Mouse (Mus musculus): Measurements from ENCODE around the gene Rin1.

GRCm38 (mm10) chr19:5071077-5071476 is 20.8 kb downstream of the Rin1 start:
- no peak for TF ChIP-seq CTCF (IDR thresholded peaks at IDR 0.05; ENCODE audit: low read depth)
- no peak for TF ChIP-seq EP300 (IDR thresholded peaks at IDR 0.05; ENCODE audit: low read depth)

All from liver, postnatal 0 days (tissue).